Mouse (Mus musculus) yolk sac, embryonic 10.5 days (tissue): ENCODE measurements at regions not wholly inside any gene's neighbourhood (a gene's known extent, or its start where the extent isn't known, plus 50 kb on each side); places are given as distances from the start of the nearest gene placed in this dataset.
"Not testable (repeated sequence)": the region's sequence is repeated elsewhere in the genome, so short reads cannot be mapped to it uniquely, and the experiment has no call there.

Experiments
- DNase-seq: peaks from one replicate; pipeline ENCODE4 v3.0.0-alpha.2; 2017; ENCODE audit warnings: low spot score

DNA sequence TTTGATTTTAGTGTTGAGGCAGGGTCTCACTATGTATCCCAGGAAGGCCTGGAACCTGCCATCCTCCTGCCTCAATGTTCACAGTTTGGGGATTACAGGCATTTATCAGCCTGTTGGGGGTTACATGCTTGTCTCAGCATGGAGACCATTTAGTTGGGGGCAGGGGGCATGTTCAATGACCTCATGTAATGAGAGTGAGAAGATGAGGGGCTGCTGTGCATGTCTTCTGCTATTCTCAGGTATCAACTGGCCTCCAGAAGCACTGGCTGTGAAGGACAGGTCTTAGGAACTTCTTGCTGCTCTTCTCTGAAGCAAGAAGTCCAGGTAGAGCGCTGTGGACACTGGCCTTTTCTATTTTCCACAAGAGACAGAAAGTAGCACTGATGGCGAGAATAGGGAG is 350.9 kb downstream of the Plekhb2 start:
- no peak for DNase-seq

GRCm38 (mm10) chr1:35201083-35201879 is 351.5 kb downstream of the Plekhb2 start:
- no peak for DNase-seq

DNA sequence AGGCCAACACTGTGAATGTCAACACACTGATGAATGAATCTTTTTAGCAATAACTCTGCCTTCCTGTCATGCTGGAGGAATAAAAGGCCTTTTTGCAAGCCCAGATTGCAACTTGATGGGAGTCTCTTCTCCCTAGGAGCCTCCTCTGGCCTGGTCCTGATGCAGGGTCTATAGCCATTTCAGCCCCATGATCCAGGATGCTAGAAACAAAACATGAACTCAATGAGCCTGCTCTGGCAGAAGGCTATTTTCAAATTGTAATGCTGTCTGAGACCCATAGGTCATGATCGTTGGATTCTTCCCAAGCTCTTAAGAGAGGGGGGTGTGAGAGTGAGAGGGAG is 352.1 kb downstream of the Plekhb2 start:
- DNase-seq, result no peak

DNA sequence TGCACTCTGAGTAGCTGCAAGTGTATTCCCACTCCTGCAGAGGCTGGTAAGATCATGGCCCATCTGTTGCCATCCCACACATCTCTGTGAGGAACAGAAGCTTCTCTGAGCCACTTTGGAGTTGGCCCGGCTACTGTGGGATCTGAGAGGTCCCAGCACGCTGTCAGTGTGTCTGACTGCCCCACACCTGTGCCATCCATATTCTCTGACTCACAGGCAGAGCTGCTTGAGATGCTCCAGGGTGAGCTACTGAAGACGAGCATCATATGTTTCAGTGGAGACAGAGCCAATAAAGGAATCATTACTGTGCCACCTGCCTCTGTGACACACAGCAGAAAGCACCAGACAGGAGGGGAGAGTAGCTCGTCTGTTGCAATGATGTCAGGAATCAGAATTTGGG is 352.8 kb downstream of the Plekhb2 start:
- DNase-seq, result no peak

- no peak for DNase-seq
Observed at GRCm38 (mm10) chr1:35206834-35207529, 357.2 kb downstream of the Plekhb2 start.

GRCm38 (mm10) chr1:35212111-35212891 is 362.5 kb downstream of the Plekhb2 start:
- DNase-seq, result no peak

GRCm38 (mm10) chr1:35213875-35214274 is 364.1 kb downstream of the Plekhb2 start:
- no peak for DNase-seq

DNA sequence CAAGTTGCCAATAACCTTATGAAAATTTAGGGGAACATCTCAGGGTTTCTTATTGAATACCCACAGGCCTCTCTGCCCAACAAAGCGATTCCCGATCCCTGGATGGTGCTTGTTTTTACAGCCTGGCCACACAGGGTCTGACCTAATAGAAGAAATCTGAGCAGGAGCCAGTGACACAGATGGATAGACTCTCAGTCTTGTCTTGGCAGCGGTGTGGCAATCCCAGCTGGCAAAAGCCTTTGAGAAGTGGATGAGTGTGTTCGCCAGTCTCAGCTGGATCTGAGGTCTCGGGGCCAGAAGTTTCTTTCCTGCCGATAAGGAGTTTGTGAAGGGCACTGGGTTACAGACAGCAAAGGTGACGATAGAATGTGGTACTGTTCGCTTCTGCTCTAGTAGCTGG is 366.6 kb downstream of the Plekhb2 start:
- DNase-seq, result no peak

- DNase-seq, result not testable (repeated sequence)
Observed at GRCm38 (mm10) chr1:35220215-35220614, 370.4 kb downstream of the Plekhb2 start.

GRCm38 (mm10) chr1:35220751-35221150 is 371.0 kb downstream of the Plekhb2 start:
- no peak for DNase-seq

- no peak for DNase-seq
Observed at GRCm38 (mm10) chr1:35232592-35232991, 382.8 kb downstream of the Plekhb2 start.

DNA sequence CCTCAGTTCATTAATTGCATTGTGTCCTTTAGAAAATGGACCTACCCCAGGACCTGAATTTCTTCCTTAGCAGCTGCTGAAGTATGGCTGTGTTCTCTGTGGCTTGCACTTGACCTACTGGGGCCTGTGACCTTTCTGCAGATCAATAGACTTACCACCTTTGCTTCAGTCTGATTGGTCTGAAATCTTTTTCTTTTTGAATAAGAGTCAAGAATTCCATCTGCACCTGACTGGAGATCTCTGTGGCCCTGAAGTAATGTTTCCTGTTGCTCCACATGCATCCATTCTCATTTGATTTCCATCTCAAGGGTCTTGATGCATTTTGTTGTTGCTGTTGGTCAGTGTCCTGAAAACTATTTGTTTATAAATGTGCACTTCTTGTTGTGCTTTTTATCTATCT is 388.4 kb downstream of the Plekhb2 start:
- DNase-seq, result no peak

GRCm38 (mm10) chr1:35242849-35243248 is 393.1 kb downstream of the Plekhb2 start:
- DNase-seq, result no peak

- DNase-seq, result no peak
Observed at GRCm38 (mm10) chr1:35243339-35243738, 393.6 kb downstream of the Plekhb2 start.

- DNase-seq, result no peak
Observed at GRCm38 (mm10) chr1:35265125-35265524, 415.3 kb downstream of the Plekhb2 start.

DNA sequence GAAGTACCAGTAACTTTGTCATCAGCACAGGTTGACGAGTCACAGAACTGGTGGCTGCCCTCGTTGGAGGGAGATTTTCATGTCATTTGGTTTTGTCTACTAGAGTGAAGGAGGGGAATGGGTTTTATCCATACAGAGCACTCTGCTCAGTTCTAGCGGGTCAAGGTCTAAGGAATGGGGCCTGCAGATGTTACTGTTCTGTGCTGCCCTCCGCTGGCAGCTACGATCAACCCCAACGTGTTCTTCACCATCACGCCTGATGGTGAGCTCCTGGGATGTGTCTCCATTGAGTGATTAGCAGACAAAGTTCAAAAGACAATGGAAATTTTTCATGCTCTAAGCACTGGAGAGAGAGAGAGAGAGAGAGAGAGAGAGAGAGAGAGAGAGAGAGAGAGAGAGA is 416.9 kb downstream of the Plekhb2 start:
- DNase-seq, result no peak

- DNase-seq, result no peak
Observed at GRCm38 (mm10) chr1:35267883-35268282, 418.1 kb downstream of the Plekhb2 start.

- DNase-seq, result no peak
Observed at GRCm38 (mm10) chr1:35274978-35275377, 425.2 kb downstream of the Plekhb2 start.
